Mouse (Mus musculus) macrophage (primary cell): ENCODE results near the gene Rnf5. TPM values are rescaled to one million over a fixed set of nuclear protein-coding genes. Genes with fewer than 3 reads are reported as not detected.

Experiments
- H3K27ac ChIP-seq: fragments of 350-480 bp; formaldehyde crosslinking; 2 replicates; pipeline ENCODE4 v1.9.0; 2021
- H3K36me3 ChIP-seq: fragments of 350-480 bp; formaldehyde crosslinking; 2 replicates; pipeline ENCODE4 v1.9.0; 2021; ENCODE audit errors: inconsistent target
- H3K4me3 ChIP-seq: fragments of 350-480 bp; formaldehyde crosslinking; 2 replicates; pipeline ENCODE4 v1.9.0; 2021; ENCODE audit errors: inconsistent target
- H3K79me2 ChIP-seq: fragments of 350-480 bp; formaldehyde crosslinking; 2 replicates; pipeline ENCODE4 v1.9.0; 2021; ENCODE audit errors: inconsistent target
- WGBS: methylation state at CpG from one replicate; pipeline ENCODE4 v1.1.7; 2026; ENCODE audit warnings: inconsistent platforms; ENCODE audit not compliant: missing documents; 5-methylcytosine and 5-hydroxymethylcytosine counted together
- polyA plus RNA-seq: library from polyadenylated mRNA; stranded (reverse); fragments of 250-400 nt; gene quantifications from 3 replicates; pipeline ENCODE4 v1.2.4, GENCODE M21; 2018; ENCODE audit warnings: inconsistent platforms
- total RNA-seq, 78 experiments: library from RNA; depleted of rRNA; stranded (reverse); fragments of 250-400 nt; gene quantifications; 1 replicate in 9 of 78; 2 replicates in 24 of 78; 3 replicates in 43 of 78; 4 replicates in 2 of 78; pipeline ENCODE4 v1.2.4; 2018; ENCODE audit warnings: inconsistent platforms in 56 of 78

Gene Rnf5
- 10 to 100 TPM in 14 of 26 experiments, 1 to 10 TPM in 12; 1.4 to 22.9 (median 11.5) TPM for total RNA-seq (2018; cell fraction: chromatin; rRNA removed)
- total RNA-seq (2018; cell fraction: cytosol; rRNA removed): 10 to 100 TPM; 35.2 to 53.0 (median 44.0) TPM
- 10 to 100 TPM in 22 of 26 experiments, 1 to 10 TPM in 4; 8.7 to 49.5 (median 22.8) TPM for total RNA-seq (2018; cell fraction: nucleus; rRNA removed)
- 45.1 to 50.3 TPM (median 47.5 TPM) in 3 replicates for polyA plus RNA-seq

DNA sequence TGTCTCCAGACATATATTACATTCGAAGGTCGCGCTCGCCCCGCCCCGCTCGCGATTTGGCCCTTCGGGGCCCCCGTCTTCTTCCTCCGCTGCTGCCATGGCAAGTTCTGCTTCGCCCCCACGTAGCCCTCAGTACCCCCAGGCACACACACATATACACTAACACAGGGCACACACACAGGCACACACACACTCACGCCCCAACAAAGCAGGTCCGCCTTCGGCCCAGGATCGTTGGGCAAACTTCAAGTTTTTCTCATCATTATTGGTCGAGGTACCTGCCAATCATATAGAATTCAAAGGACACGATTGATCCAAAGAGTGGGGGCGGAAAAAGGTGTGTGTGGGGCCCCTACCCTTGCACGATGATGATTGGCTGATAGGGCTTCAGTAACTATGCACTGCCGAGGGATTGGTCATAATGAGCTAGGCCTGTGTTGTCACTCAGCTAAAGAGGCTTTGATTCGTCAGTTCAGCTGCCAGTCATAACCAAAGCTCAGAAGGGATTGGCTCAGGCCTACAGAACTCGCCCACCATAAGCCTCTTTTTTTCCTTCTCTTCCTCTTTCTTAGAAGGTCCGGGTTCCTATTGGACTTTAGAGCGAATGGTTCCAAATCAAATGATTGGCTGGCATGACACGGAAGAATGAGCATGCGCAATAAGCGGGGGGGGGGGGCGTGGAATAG, at the start of gene Rnf5:
Rnf5 (minus strand) TSS at position 316 of the 686 bp plus-strand sequence.
- peak within 1 kb of the TSS; percentile 86 for H3K4me3 ChIP-seq
- WGBS: 2% methylated on average over 25 of the region's 30 CpGs
- H3K79me2 ChIP-seq: peaks cover 44% of the 10 kb centered on the region
- peak within 1 kb of the TSS; percentile 85 for H3K27ac ChIP-seq
- H3K36me3 ChIP-seq: no peaks in the 10 kb centered on the region

DNA sequence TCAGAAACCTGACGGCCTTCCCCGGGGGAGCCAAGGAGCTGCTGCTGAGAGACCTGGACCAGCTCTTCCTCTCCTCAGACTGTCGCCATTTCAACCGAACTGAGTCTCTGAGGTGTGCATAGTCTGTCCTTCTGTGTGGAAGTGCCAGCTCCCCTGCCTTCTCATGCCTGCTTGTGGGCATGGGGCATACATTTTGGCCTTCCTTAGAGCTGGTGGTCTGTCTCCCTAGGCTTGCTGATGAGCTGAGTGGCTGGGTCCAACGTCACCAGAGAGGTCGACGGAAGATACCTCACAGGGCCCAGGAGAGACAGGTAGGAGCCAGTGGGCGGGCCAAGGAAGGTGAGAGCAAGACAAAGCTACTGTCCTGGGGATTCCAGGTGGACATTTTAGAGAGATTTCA, 49.5 kb upstream of the Rnf5 start:
- WGBS: 93% methylated on average over 7 of the region's 8 CpGs
- Histone ChIP-seq H3K36me3 (peaks cover 43% of the 10 kb centered on the region; the same call in 1 of the 2 replicates), H3K4me3 (no peak overlapping the region), H3K79me2 (peaks cover 10% of the 10 kb centered on the region), H3K27ac (no peak overlapping the region)

DNA sequence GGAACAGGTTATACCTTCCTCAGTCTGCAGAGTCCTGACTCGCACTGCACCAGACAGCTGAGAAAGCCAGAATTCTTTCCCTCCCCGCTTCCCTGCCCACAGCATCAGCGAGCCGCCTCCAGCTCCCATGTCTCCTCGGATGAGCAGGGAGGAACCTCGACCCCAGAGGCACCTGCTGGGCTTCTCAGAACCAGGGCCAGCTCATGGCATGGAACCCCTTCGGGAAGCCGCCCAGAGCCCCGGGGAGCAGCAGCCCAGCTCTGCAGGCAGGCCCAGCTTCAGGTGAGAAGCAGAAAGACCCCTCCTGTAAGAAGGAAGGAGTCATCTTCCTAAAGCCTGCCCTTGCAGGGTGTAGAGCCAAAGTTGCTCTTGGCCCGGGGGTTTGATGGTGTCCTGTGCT, 49.1 kb upstream of the Rnf5 start:
- H3K79me2 ChIP-seq: peaks cover 15% of the 10 kb centered on the region
- WGBS: 93% methylated on average over 9 of the region's 10 CpGs
- H3K4me3 ChIP-seq: no peak overlapping the region
- no peak overlapping the region for H3K27ac ChIP-seq
- peaks cover 43% of the 10 kb centered on the region; the same call in 1 of the 2 replicates for H3K36me3 ChIP-seq

DNA sequence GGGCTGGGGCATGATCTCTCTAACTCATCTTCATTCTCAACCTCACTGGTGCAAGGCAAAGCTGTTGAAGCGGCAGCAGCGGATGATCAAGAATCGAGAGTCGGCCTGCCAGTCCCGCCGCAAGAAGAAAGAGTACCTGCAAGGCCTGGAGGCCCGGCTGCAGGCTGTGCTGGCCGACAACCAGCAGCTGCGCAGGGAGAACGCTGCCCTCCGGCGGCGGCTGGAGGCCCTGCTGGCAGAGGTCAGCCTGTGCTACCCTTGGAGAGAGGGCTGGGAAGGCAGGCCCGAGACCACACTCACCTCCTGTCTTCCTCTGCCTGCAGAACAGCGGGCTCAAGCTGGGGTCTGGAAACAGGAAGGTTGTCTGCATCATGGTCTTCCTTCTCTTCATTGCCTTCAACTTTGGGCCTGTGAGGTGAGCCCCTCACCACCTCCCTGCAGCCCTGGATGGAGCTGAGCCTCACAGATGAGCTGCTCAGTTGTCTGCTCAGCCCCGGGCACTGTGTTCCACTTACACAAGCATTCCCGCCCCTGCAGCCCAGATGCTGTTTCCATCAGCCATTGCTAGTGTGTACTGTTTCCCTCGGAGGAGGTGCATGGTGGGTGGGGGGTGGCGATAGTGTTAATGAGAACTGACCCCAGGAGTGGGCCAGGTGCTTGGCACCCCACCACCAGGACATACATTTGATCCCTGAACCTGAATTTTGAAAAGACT, 48.2 kb upstream of the Rnf5 start:
- peaks cover 16% of the 10 kb centered on the region for H3K79me2 ChIP-seq
- peaks cover 43% of the 10 kb centered on the region; the same call in 1 of the 2 replicates for H3K36me3 ChIP-seq
- 66% methylated on average over 19 of the region's 19 CpGs for WGBS
- H3K4me3 ChIP-seq: no peak overlapping the region
- H3K27ac ChIP-seq: no peak overlapping the region

DNA sequence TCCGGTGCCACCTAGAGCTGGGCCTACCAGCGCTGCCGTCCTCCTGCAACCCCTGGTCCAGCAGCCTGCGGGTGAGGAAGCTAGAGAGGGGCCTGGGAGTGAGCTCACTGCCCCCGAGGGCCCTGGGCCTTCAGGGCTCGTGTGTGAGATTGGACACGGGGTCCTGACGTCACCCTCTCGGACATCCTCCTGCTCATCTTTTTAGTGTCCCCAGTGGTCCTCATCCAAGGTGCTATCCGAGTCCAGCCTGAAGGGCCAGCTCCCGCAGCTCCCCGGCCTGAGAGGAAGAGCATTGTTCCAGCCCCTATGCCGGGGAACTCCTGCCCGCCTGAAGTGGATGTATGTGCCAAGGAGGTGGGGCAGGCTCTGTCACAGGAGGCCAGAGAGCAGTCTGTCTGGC, 47.3 kb upstream of the Rnf5 start:
- peaks cover 24% of the 10 kb centered on the region for H3K79me2 ChIP-seq
- H3K4me3 ChIP-seq: no peak overlapping the region
- WGBS: 91% methylated on average over 14 of the region's 14 CpGs
- H3K27ac ChIP-seq: no peak overlapping the region
- H3K36me3 ChIP-seq: peaks cover 43% of the 10 kb centered on the region; the same call in 1 of the 2 replicates

DNA sequence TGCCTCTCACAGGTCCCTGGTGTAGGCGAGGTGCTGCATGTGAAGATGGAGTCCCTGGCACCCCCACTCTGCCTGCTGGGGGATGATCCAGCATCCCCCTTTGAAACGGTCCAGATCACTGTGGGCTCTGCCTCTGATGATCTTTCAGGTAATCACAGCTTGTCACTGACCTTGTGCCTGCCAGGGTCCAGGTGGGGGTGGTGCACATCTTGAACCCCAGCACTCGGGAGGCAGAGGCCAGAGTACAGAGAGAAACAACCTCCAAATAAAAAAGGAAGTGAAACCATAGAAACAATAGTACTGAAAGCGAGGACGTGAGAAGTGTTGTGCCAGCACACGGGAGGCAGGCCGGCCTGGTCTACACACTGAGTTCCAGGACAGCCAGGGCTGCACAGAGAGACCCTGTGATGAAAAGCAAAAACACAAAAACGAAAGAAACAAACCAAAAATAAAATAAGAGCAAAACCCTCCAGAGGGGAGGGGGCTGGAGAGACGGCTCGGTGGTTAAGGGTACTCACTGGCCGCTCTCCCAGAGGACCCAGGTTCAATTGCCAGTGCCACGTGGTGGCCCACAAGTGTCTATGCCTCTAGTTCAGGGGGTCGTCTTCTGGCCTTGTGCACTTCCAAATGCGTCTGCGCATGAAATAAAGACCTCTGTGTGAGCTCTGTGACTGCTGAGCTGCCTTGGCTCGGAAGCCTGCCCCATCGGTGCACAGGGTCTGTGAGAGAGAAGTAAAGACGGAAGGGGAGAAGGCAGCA, 45.8 kb upstream of the Rnf5 start:
- Histone ChIP-seq H3K79me2 (peaks cover 35% of the 10 kb centered on the region), H3K4me3 (no peak overlapping the region), H3K36me3 (peaks cover 39% of the 10 kb centered on the region; the same call in 1 of the 2 replicates), H3K27ac (no peak overlapping the region)
- WGBS: 49% methylated on average over 18 of the region's 18 CpGs

DNA sequence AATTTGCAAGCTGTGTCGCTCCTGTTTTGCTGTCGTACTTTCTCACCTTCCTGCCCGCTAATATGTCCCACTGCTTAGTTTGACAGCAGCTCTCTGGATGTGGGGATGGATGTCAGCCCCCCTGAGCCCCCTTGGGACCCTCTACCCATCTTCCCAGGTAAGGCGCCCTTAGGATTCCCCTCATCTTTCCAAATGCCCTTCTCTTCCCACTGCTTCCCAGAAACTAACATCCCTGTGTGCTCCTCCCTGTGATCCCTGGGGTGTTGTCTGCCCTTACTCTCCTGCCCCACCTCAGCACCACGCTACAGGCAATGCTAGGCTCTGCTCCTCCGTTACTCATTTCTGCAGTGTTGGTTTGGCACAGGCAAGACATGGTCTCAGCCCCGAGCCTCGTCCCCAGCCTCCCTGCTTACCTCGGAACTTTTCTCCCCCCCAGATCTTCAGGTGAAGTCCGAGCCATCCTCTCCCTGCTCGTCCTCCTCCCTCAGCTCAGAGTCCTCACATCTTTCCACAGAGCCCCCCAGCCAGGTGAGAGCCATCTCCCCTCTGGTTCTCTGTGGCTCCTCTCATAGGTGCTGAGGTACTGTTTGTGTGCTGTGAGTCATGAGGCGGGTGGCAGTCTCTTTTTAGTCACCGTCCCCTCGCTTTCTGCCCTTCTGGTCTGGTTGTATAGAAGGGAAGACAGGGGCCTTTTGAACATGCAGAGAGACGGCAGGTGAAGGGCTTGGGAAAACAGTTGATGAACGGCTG, 44.8 kb upstream of the Rnf5 start:
- Histone ChIP-seq H3K79me2 (peaks cover 35% of the 10 kb centered on the region), H3K36me3 (peaks cover 32% of the 10 kb centered on the region; the same call in 1 of the 2 replicates), H3K4me3 (peak overlapping the region; percentile 38; the same call in 1 of the 2 replicates), H3K27ac (no peak overlapping the region)
- 91% methylated on average over 15 of the region's 16 CpGs for whole genome bisulfite sequencing

DNA sequence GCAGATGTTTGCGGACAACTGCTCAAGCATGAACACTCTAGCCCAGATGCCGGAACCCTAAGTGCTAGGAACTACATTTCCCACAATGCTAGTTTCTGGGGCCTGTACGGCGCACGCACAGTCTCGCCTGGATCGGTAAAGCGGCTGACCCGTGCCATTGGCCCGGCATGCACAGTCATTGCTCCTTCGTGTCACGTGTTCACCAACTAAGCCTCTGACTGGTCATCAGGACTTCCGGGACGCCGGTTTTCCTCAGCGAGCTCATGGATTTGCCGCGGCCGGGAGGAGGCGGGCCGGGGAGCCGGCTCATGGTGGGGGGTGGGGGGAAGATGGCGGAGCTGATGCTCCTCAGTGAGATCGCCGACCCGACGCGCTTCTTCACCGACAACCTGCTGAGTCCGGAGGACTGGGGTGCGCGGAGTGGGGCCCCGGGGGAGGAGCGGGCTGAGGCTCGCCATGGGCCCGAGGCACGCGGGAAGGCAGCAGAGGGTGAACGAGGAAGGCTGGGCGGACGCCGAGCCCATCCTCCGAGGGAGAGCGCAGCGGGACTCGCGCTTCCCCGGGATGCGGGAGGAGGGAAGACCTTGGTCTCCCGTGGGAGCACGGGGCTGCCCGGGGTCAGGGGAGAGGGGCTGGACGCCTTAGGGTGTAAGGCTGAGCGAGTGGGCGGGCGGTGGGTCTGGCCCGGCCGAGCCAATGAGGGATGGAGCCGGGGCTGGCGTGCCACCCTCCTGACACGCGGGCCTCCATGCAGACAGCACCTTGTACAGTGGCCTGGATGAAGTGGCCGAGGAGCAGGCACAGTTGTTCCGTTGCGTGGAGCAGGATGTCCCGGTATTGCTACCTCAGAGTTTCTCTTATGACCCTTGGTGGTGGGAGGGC, 43.7 kb upstream of the Rnf5 start, which contains the start of gene Atf6b:
Atf6b (plus strand) TSS at position 241 of the 882 bp plus-strand sequence.
- Histone ChIP-seq H3K79me2 (peaks cover 35% of the 10 kb centered on the region), H3K27ac (no peak within 1 kb of the TSS), H3K36me3 (peaks cover 21% of the 10 kb centered on the region; the same call in 1 of the 2 replicates), H3K4me3 (peak within 1 kb of the TSS; percentile 38)
- WGBS: 1% methylated on average over 59 of the region's 66 CpGs

DNA sequence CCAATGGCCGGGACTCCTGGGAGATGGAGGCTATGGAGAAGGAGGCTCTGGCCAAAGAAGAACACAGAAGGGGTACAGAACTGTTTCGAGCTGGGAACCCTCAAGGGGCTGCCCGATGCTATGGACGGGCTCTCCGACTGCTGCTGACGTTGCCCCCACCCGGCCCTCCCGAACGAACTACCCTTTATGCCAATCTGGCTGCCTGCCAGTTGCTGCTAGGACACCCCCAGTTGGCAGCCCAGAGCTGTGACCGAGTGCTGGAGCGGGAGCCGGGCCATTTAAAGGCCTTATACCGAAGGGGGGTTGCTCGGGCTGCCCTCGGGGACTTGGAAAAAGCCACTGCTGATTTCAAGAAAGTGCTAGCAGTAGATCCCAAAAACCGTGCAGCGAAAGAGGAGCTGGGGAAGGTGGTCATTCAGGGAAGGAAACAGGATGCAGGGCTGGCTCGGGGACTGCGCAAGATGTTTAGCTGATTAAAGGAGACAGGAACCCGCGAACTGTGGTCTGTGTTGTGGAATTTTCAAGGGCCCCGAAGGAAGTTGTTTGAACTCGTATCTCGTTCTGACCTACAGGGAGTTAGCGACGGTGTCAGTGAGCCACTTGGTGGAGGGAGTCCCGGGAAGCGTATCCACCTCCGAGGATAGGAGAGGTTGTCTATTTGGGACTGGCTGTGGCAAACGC, 42.5 kb upstream of the Rnf5 start:
- H3K79me2 ChIP-seq: peaks cover 35% of the 10 kb centered on the region
- H3K4me3 ChIP-seq: no peak overlapping the region
- no peak overlapping the region for H3K27ac ChIP-seq
- peaks cover 12% of the 10 kb centered on the region; the same call in 1 of the 2 replicates for H3K36me3 ChIP-seq
- WGBS: 39% methylated on average over 27 of the region's 30 CpGs

DNA sequence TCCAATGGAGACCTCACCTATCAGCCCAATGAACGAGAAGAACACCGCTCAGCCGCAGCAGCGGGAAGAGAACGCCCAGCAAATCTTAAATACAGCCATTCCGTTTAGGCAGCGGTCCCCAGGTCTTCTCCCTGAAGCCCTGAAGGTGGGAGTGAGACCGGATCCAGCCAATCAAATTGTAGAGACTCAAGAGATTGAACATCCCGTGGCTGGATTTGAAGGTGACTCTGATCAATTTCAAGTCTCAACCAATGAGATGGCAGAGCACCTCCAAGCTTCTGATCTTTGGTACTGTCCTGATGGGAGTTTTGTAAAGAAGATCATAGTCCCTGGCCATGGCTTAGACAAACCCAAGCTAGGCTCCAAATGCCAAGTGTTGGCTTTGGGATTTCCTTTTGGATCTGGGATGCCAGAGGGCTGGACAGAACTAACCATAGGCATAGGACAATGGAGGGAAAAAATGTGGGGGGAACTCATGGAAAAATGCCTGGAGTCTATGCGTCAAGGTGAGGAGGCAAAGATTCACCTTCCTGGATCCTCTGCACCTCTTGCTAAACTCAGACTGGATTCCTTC, 41.9 kb upstream of the Rnf5 start:
- H3K4me3 ChIP-seq: peak overlapping the region; percentile 71
- H3K27ac ChIP-seq: peak overlapping the region; percentile 63
- WGBS: 65% methylated on average over 10 of the region's 10 CpGs
- H3K79me2 ChIP-seq: peaks cover 35% of the 10 kb centered on the region
- peaks cover 5% of the 10 kb centered on the region; the same call in 1 of the 2 replicates for H3K36me3 ChIP-seq

DNA sequence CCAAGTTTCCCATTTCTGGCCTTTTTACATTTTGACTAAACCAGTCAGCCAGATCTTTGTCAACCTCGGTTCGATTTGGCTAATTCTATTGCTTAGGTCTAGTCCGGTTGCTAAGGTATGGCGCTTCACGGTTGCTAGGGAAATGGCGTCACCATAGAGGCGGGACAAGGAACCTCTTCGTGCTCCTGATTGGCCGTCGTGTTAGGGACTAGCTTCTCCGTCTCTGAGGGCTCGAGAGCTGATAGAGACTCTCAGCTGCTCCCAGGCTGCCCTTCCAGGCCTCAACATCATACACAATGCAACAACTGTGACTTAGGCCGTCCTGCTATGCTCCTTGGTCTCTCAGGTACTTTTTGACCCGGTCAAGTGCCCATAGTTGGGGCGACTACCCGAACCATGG, 41.1 kb upstream of the Rnf5 start, which contains the start of gene Fkbpl:
Fkbpl (plus strand) TSS at position 157 of the 400 bp plus-strand sequence.
- Histone ChIP-seq H3K79me2 (peaks cover 35% of the 10 kb centered on the region), H3K27ac (peak within 1 kb of the TSS; percentile 63), H3K4me3 (peak within 1 kb of the TSS; percentile 71), H3K36me3 (no peaks in the 10 kb centered on the region; the same call in 1 of the 2 replicates)
- WGBS: 1% methylated on average over 16 of the region's 16 CpGs

DNA sequence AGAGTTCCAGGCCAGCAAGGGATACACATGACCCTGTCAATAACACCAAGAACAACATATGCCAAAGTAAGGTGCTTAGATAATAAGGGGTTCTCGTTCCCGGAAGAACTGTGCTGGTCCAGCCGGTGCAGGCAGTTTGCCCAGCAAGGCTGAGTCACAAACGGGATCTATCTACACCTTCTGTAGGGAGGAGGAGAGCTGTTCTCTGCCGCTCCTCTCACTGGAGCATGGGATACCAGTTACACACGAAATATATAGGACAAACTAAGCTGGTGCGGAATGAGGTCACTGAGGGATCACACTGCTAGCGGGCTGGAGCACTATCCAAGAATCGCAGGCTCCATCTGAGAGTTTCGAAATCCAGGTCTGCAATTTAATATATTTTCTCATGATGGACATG, 40.5 kb upstream of the Rnf5 start:
- Histone ChIP-seq H3K79me2 (peaks cover 34% of the 10 kb centered on the region), H3K36me3 (no peaks in the 10 kb centered on the region), H3K4me3 (no peak overlapping the region), H3K27ac (no peak overlapping the region)
- WGBS: 85% methylated on average over 10 of the region's 10 CpGs
